In genomic region chr3:75954185-75954584, GRCm38 (mm10) we compare ENCODE assay signal across 8 mouse cellular contexts. TPM values are rescaled to one million over a fixed set of nuclear protein-coding genes. Genes with fewer than 3 reads are reported as not detected.
DNase-seq lines count a peak whose midpoint lies in the region; ATAC-seq and TF ChIP-seq lines count a peak whose summit lies in the region.

No protein-coding gene starts in this region.

- no peaks in the 10 kb centered on the region for H3K27me3 ChIP-seq in embryonic facial prominence, embryonic 11.5 days (ENCODE audit: control insufficient read depth, insufficient read depth, low read length)
- no peaks in the 10 kb centered on the region for H3K27me3 ChIP-seq in intestine, embryonic 16.5 days (replicated peaks; ENCODE audit: control insufficient read depth, insufficient read depth, low read length)
- H3K27me3 ChIP-seq in midbrain, embryonic 15.5 days (replicated peaks) = no peaks in the 10 kb centered on the region

- H3K9me3 ChIP-seq in embryonic facial prominence, embryonic 11.5 days (replicated peaks; ENCODE audit: control insufficient read depth, low read length) = no peaks in the 10 kb centered on the region
- H3K9me3 ChIP-seq in intestine, embryonic 16.5 days (ENCODE audit: control insufficient read depth, low read length) = no peaks in the 10 kb centered on the region
- no peaks in the 10 kb centered on the region for H3K9me3 ChIP-seq in midbrain, embryonic 15.5 days

- peak overlapping the region; percentile 86 for H3K4me2 ChIP-seq in embryonic facial prominence, embryonic 11.5 days (ENCODE audit: low read depth, low read length)
- H3K4me2 ChIP-seq in intestine, embryonic 16.5 days (ENCODE audit: low read depth, low read length) = peak overlapping the region; percentile 37
- H3K4me2 ChIP-seq in midbrain, embryonic 15.5 days = peak overlapping the region; percentile 73

- no peak for TF ChIP-seq CTCF in layer of hippocampus, adult 2 months (conservative IDR thresholded peaks at IDR 0.05)

- 47% methylated on average over 3 of the region's 3 CpGs for WGBS in embryonic facial prominence, embryonic 11.5 days
- WGBS in intestine, embryonic 16.5 days = 51% methylated on average over 3 of the region's 3 CpGs
- 51% methylated on average over 3 of the region's 3 CpGs for WGBS in midbrain, embryonic 15.5 days

- no peak for DNase-seq in layer of hippocampus, adult 2 months (ENCODE audit: low spot score in 2 of 2)
- no peak for DNase-seq in layer of hippocampus, adult 9-11 months
- DNase-seq in embryonic facial prominence, embryonic 11.5 days (ENCODE audit: low spot score) = no peak
- DNase-seq in layer of hippocampus, adult 8-10 months (ENCODE audit: low spot score in 2 of 2) = no peak
- DNase-seq in thymus, postnatal 10 days (ENCODE audit: low spot score in 2 of 2) = no peak
- DNase-seq in embryo, embryonic 10 days (ENCODE audit: low spot score) = no peak

- H3K4me3 ChIP-seq in layer of hippocampus, adult 2 months = peak overlapping the region; percentile 24; the same call in 1 of the 2 replicates
- peak overlapping the region; percentile 3; the same call in 1 of the 2 replicates for H3K4me3 ChIP-seq in embryonic facial prominence, embryonic 11.5 days (ENCODE audit: low read depth, low read length)
- H3K4me3 ChIP-seq in intestine, embryonic 16.5 days (ENCODE audit: low read length) = peak overlapping the region; percentile 20; the same call in 1 of the 2 replicates
- H3K4me3 ChIP-seq in midbrain, embryonic 15.5 days = no peak overlapping the region

- no peak overlapping the region for H3K27ac ChIP-seq in layer of hippocampus, adult 2 months
- H3K27ac ChIP-seq in embryonic facial prominence, embryonic 11.5 days (replicated peaks; ENCODE audit: low read depth, low read length) = no peak overlapping the region
- H3K27ac ChIP-seq in intestine, embryonic 16.5 days (ENCODE audit: low read length) = no peak overlapping the region
- no peak overlapping the region for H3K27ac ChIP-seq in midbrain, embryonic 15.5 days

- H3K9ac ChIP-seq in embryonic facial prominence, embryonic 11.5 days (replicated peaks; ENCODE audit: low read length) = no peak overlapping the region
- no peak overlapping the region for H3K9ac ChIP-seq in intestine, embryonic 16.5 days (ENCODE audit: low read depth, low read length)
- H3K9ac ChIP-seq in midbrain, embryonic 15.5 days = no peak overlapping the region

- no peaks in the 10 kb centered on the region for H3K36me3 ChIP-seq in embryonic facial prominence, embryonic 11.5 days (replicated peaks; ENCODE audit: control insufficient read depth, insufficient read depth, low read depth, low read length)
- H3K36me3 ChIP-seq in intestine, embryonic 16.5 days (ENCODE audit: control insufficient read depth, insufficient read depth, low read length) = no peaks in the 10 kb centered on the region; the same call in 1 of the 2 replicates
- H3K36me3 ChIP-seq in midbrain, embryonic 15.5 days (replicated peaks) = no peaks in the 10 kb centered on the region

- 0 out of 2 replicates have a peak, but pooled peaks cover 3% of the 10 kb centered on the region for H3K4me1 ChIP-seq in embryonic facial prominence, embryonic 11.5 days (ENCODE audit: control insufficient read depth, insufficient read depth, low read length)
- H3K4me1 ChIP-seq in intestine, embryonic 16.5 days (ENCODE audit: control insufficient read depth, insufficient read depth, low read length) = peaks cover 30% of the 10 kb centered on the region
- H3K4me1 ChIP-seq in midbrain, embryonic 15.5 days = peaks cover 32% of the 10 kb centered on the region

- ATAC-seq in embryonic facial prominence, embryonic 11.5 days (replicated peaks; ENCODE audit: insufficient number of reproducible peaks, low FRiP score, low TSS enrichment, low read depth) = no peak
- no peak for ATAC-seq in intestine, embryonic 16.5 days
- ATAC-seq in midbrain, embryonic 15.5 days (replicated peaks) = no peak

RNA-seq across cellular contexts. Expression of gene Golim4, which starts 2.6 kb away (rescaled TPM):
- total RNA-seq in layer of hippocampus, adult 2 months (2021) = 10 to 100 TPM; 26.2 to 31.5 TPM
- 36.3 and 38.8 TPM in 2 replicates for polyA plus RNA-seq in embryonic facial prominence, embryonic 11.5 days (2014; fragmentation: Nextera tagmentation; extraction: Ambion mirVana)
- 34.5 and 40.2 TPM in 2 replicates for polyA plus RNA-seq in intestine, embryonic 16.5 days (2015; fragmentation: Nextera tagmentation; extraction: Ambion mirVana)
- 18.8 and 19.0 TPM in 2 replicates for polyA plus RNA-seq in midbrain, embryonic 15.5 days (2015; fragmentation: Nextera tagmentation; extraction: Ambion mirVana)
- 10 to 100 TPM; 23.7 to 36.5 (median 31.5) TPM for total RNA-seq in layer of hippocampus, adult 8-10 months (2022)
